Mouse (Mus musculus) forebrain, embryonic 11.5 days (tissue): ENCODE results near the gene Ankrd44. TPM values are rescaled to one million over a fixed set of nuclear protein-coding genes. Genes with fewer than 3 reads are reported as not detected.

Experiments used
- ATAC-seq: fragments of 200-750 bp; cut with Nextera tagmentation; replicated peaks from 2 replicates; pipeline ENCODE4 v1.8.0; 2017; ENCODE audit warnings: moderate TSS enrichment; ENCODE audit not compliant: low FRiP score
- DNase-seq: peaks from one replicate; pipeline ENCODE4 v3.0.0-alpha.2; 2017; ENCODE audit warnings: low spot score
- H3K27ac ChIP-seq: fragments of 300-500 bp; sonication (generic); 2 replicates; pipeline ENCODE4 v1.5.1; 2014; ENCODE audit warnings: low read depth, low read length
- H3K27me3 ChIP-seq: fragments of 300-500 bp; sonication (generic); 2 replicates; pipeline ENCODE4 v1.6.1; 2014; ENCODE audit warnings: mild to moderate bottlenecking, low read length, mixed read lengths; ENCODE audit not compliant: control insufficient read depth, insufficient read depth
- H3K36me3 ChIP-seq: fragments of 300-500 bp; sonication (generic); 2 replicates; pipeline ENCODE4 v1.6.1; 2014; ENCODE audit warnings: mild to moderate bottlenecking, low read length, moderate library complexity, mixed read lengths; ENCODE audit not compliant: control insufficient read depth, insufficient read depth
- H3K4me1 ChIP-seq: fragments of 300-500 bp; sonication (generic); replicated peaks from 2 replicates; pipeline ENCODE4 v1.6.1; 2014; ENCODE audit warnings: low read length, mixed read lengths; ENCODE audit not compliant: control insufficient read depth, insufficient read depth
- H3K4me2 ChIP-seq: fragments of 300-500 bp; sonication (generic); 2 replicates; pipeline ENCODE4 v1.6.1; 2014; ENCODE audit warnings: low read depth, mild to moderate bottlenecking, low read length, moderate library complexity, mixed read lengths; ENCODE audit not compliant: severe bottlenecking
- H3K4me3 ChIP-seq: fragments of 300-500 bp; sonication (generic); 2 replicates; pipeline ENCODE4 v1.5.1; 2014; ENCODE audit warnings: low read depth, low read length
- H3K9ac ChIP-seq: fragments of 300-500 bp; sonication (generic); 2 replicates; pipeline ENCODE4 v1.6.1; 2014; ENCODE audit warnings: low read length
- H3K9me3 ChIP-seq: fragments of 300-500 bp; sonication (generic); 2 replicates; pipeline ENCODE4 v1.6.1; 2016; ENCODE audit warnings: low read length, mixed read lengths; ENCODE audit not compliant: control insufficient read depth
- WGBS: fragments of 180-500 bp; shearing (Covaris S2); extraction: QIAGEN DNeasy Blood & Tissue Kit; methylation state at CpG from one replicate; pipeline ENCODE4 v1.1.7; 2014; 5-methylcytosine and 5-hydroxymethylcytosine counted together
- polyA plus RNA-seq: library from polyadenylated mRNA; unstranded; fragments of >200 nt; fragmentation: Nextera tagmentation; extraction: Ambion mirVana; gene quantifications from 2 replicates; pipeline ENCODE4 v1.2.1, GENCODE M21; 2014

The Ankrd44 gene
- polyA plus RNA-seq, 1 experiment from 2014 or later, result 19.3 TPM

- Histone ChIP-seq H3K9ac (no peak overlapping the region), H3K27ac (no peak overlapping the region), H3K36me3 (no peaks in the 10 kb centered on the region), H3K4me1 (no peaks in the 10 kb centered on the region), H3K4me2 (no peak overlapping the region), H3K27me3 (no peaks in the 10 kb centered on the region), H3K9me3 (no peaks in the 10 kb centered on the region), H3K4me3 (no peak overlapping the region)
- no peak for DNase-seq
- no peak for ATAC-seq
- 88% methylated on average over 4 of the region's 4 CpGs for WGBS
Observed at GRCm38 (mm10) chr1:54658558-54658957, 267.6 kb downstream of the Ankrd44 start.

GRCm38 (mm10) chr1:54648237-54648636 is 277.9 kb downstream of the Ankrd44 start:
- no peaks in the 10 kb centered on the region for H3K4me1 ChIP-seq
- DNase-seq (no peak), ATAC-seq (no peak)
- H3K9me3 ChIP-seq, result no peaks in the 10 kb centered on the region
- no peaks in the 10 kb centered on the region for H3K36me3 ChIP-seq
- H3K27ac ChIP-seq, result no peak overlapping the region
- H3K4me2 ChIP-seq, result no peak overlapping the region
- H3K9ac ChIP-seq, result no peak overlapping the region
- WGBS, result 87% methylated on average over 5 of the region's 5 CpGs
- no peaks in the 10 kb centered on the region for H3K27me3 ChIP-seq
- H3K4me3 ChIP-seq, result no peak overlapping the region

GRCm38 (mm10) chr1:54647335-54647745 is 278.8 kb downstream of the Ankrd44 start:
- H3K27ac ChIP-seq, result no peak overlapping the region
- H3K4me2 ChIP-seq, result no peak overlapping the region
- H3K36me3 ChIP-seq, result no peaks in the 10 kb centered on the region
- H3K4me1 ChIP-seq, result no peaks in the 10 kb centered on the region
- no peaks in the 10 kb centered on the region for H3K27me3 ChIP-seq
- no peak for ATAC-seq
- WGBS, result 83% methylated on average over 3 of the region's 3 CpGs
- H3K9me3 ChIP-seq, result no peaks in the 10 kb centered on the region
- DNase-seq, result no peak
- no peak overlapping the region for H3K4me3 ChIP-seq
- H3K9ac ChIP-seq, result no peak overlapping the region

GRCm38 (mm10) chr1:54640184-54640795 is 285.9 kb downstream of the Ankrd44 start:
- H3K4me2 ChIP-seq, result no peak overlapping the region
- no peaks in the 10 kb centered on the region for H3K36me3 ChIP-seq
- H3K4me1 ChIP-seq, result no peaks in the 10 kb centered on the region
- H3K27me3 ChIP-seq, result no peaks in the 10 kb centered on the region
- peak overlapping the region; percentile 5; the same call in 1 of the 2 replicates for H3K27ac ChIP-seq
- H3K4me3 ChIP-seq, result no peak overlapping the region
- WGBS, result 45% methylated on average over 5 of the region's 5 CpGs
- H3K9me3 ChIP-seq, result no peaks in the 10 kb centered on the region
- DNase-seq, result no peak
- H3K9ac ChIP-seq, result no peak overlapping the region
- ATAC-seq, result 0 out of 2 replicates have a peak, but pooled peaks have one; percentile 66

- Histone ChIP-seq H3K4me1 (no peaks in the 10 kb centered on the region), H3K27ac (peak overlapping the region; percentile 77), H3K27me3 (no peaks in the 10 kb centered on the region), H3K4me3 (no peak overlapping the region), H3K36me3 (no peaks in the 10 kb centered on the region), H3K9me3 (no peaks in the 10 kb centered on the region), H3K9ac (no peak overlapping the region), H3K4me2 (no peak overlapping the region)
- no peak for DNase-seq
- ATAC-seq, result peak; percentile 76; the same call in 1 of the 2 replicates
- 42% methylated on average over 6 of the region's 6 CpGs for WGBS
Observed at GRCm38 (mm10) chr1:54639506-54640078, 286.6 kb downstream of the Ankrd44 start.

- 0 out of 2 replicates have a peak, but pooled peaks have one; percentile 58 for ATAC-seq
- Histone ChIP-seq H3K4me3 (no peak overlapping the region), H3K9me3 (no peaks in the 10 kb centered on the region), H3K4me1 (no peaks in the 10 kb centered on the region), H3K9ac (no peak overlapping the region), H3K4me2 (no peak overlapping the region), H3K27me3 (no peaks in the 10 kb centered on the region), H3K36me3 (no peaks in the 10 kb centered on the region), H3K27ac (peak overlapping the region; percentile 57)
- 95% methylated on average over 2 of the region's 2 CpGs for WGBS
- DNase-seq, result no peak
Observed at GRCm38 (mm10) chr1:54639076-54639475, 287.1 kb downstream of the Ankrd44 start.

GRCm38 (mm10) chr1:54637340-54637739 is 288.8 kb downstream of the Ankrd44 start:
- no peaks in the 10 kb centered on the region for H3K27me3 ChIP-seq
- DNase-seq (no peak), ATAC-seq (no peak)
- H3K36me3 ChIP-seq, result no peaks in the 10 kb centered on the region
- no peak overlapping the region for H3K27ac ChIP-seq
- no peak overlapping the region for H3K4me2 ChIP-seq
- WGBS, result 89% methylated on average over 2 of the region's 2 CpGs
- H3K4me1 ChIP-seq, result no peaks in the 10 kb centered on the region
- H3K9ac ChIP-seq, result no peak overlapping the region
- H3K4me3 ChIP-seq, result no peak overlapping the region
- no peaks in the 10 kb centered on the region for H3K9me3 ChIP-seq

- Histone ChIP-seq H3K27me3 (no peaks in the 10 kb centered on the region), H3K4me2 (no peak overlapping the region), H3K4me1 (no peaks in the 10 kb centered on the region), H3K36me3 (no peaks in the 10 kb centered on the region), H3K4me3 (no peak overlapping the region), H3K9me3 (no peaks in the 10 kb centered on the region), H3K9ac (no peak overlapping the region), H3K27ac (no peak overlapping the region)
- 65% methylated on average over 1 of the region's 1 CpGs for WGBS
- no peak for ATAC-seq
- DNase-seq, result no peak
Observed at GRCm38 (mm10) chr1:54629106-54629505, 297.1 kb downstream of the Ankrd44 start.

GRCm38 (mm10) chr1:54614963-54615362 is 311.2 kb downstream of the Ankrd44 start:
- Histone ChIP-seq H3K9me3 (no peaks in the 10 kb centered on the region), H3K4me1 (no peaks in the 10 kb centered on the region), H3K4me2 (no peak overlapping the region), H3K9ac (no peak overlapping the region), H3K36me3 (no peaks in the 10 kb centered on the region), H3K27me3 (no peaks in the 10 kb centered on the region), H3K27ac (no peak overlapping the region), H3K4me3 (no peak overlapping the region)
- DNase-seq, result no peak
- ATAC-seq, result no peak
- WGBS, result 95% methylated on average over 6 of the region's 6 CpGs
